11 mouse cellular contexts compared by ENCODE assay signal in genomic region chr15:74426989-74427388, GRCm38 (mm10).
"Had no signal": no experiment of that assay in that cellular context is flagged by ENCODE, and none has a peak within 500 bp of the region (broad histone marks: within the 10 kb centered on the region; RNA-seq: fewer than 3 reads in every experiment).

No protein-coding gene starts in this region.

- DNase-seq: lung, adult 18-20 months; lung, embryonic 14.5 days; lung, postnatal 10 days; lung, postnatal 4 days; midbrain, embryonic 14.5 days; retina, postnatal 1 day; right cerebral cortex, adult 18-20 months; spleen, adult 18-20 months; thymus, adult 18-20 months; thymus, postnatal 14 days; thymus, postnatal 36 days had no signal
